Mouse (Mus musculus) liver, embryonic 16.5 days (tissue): ENCODE data around the gene Ankrd11. TPM values are rescaled to one million over a fixed set of nuclear protein-coding genes. Genes with fewer than 3 reads are reported as not detected.
A peak's percentile ranks its signal among the peaks of the same experiment; 100 is the strongest.
"Not testable (repeated sequence)": the region's sequence is repeated elsewhere in the genome, so short reads cannot be mapped to it uniquely, and the experiment has no call there.

ENCODE experiments used
- ATAC-seq: fragments of 200-750 bp; cut with Nextera tagmentation; 2 replicates; pipeline ENCODE4 v1.8.0; 2017; ENCODE audit warnings: low read depth, mild to moderate bottlenecking, moderate number of reproducible peaks, moderate library complexity
- H3K27ac ChIP-seq: fragments of 300-500 bp; sonication (generic); 2 replicates; pipeline ENCODE4 v1.5.1; 2014; ENCODE audit warnings: mild to moderate bottlenecking, low read length
- H3K27me3 ChIP-seq: fragments of 300-500 bp; sonication (generic); 2 replicates; pipeline ENCODE4 v1.6.1; 2014; ENCODE audit warnings: low read depth, low read length, mixed read lengths; ENCODE audit not compliant: control insufficient read depth, insufficient read depth
- H3K36me3 ChIP-seq: fragments of 300-500 bp; sonication (generic); 2 replicates; pipeline ENCODE4 v1.6.1; 2014; ENCODE audit warnings: mild to moderate bottlenecking; ENCODE audit not compliant: control insufficient read depth, insufficient read depth
- H3K4me1 ChIP-seq: fragments of 300-500 bp; sonication (generic); 2 replicates; pipeline ENCODE4 v1.6.1; 2014; ENCODE audit warnings: low read depth, low read length, mixed read lengths; ENCODE audit not compliant: control insufficient read depth
- H3K4me2 ChIP-seq: fragments of 300-500 bp; sonication (generic); 2 replicates; pipeline ENCODE4 v1.6.1; 2014; ENCODE audit warnings: low read depth, low read length, mixed read lengths
- H3K4me3 ChIP-seq: fragments of 300-500 bp; sonication (generic); 2 replicates; pipeline ENCODE4 v1.5.1; 2014; ENCODE audit warnings: low read depth, mild to moderate bottlenecking, low read length
- H3K9ac ChIP-seq: fragments of 300-500 bp; sonication (generic); 2 replicates; pipeline ENCODE4 v1.6.1; 2014; ENCODE audit warnings: low read depth, low read length
- H3K9me3 ChIP-seq: fragments of 300-500 bp; sonication (generic); replicated peaks from 2 replicates; pipeline ENCODE4 v1.6.1; 2016; ENCODE audit warnings: low read length; ENCODE audit not compliant: control insufficient read depth
- WGBS: fragments of 180-500 bp; shearing (Covaris S2); extraction: QIAGEN DNeasy Blood & Tissue Kit; methylation state at CpG from one replicate; pipeline ENCODE4 v1.1.7; 2014; ENCODE audit not compliant: insufficient replicate concordance; 5-methylcytosine and 5-hydroxymethylcytosine counted together
- polyA plus RNA-seq: library from polyadenylated mRNA; unstranded; fragments of >200 nt; fragmentation: Nextera tagmentation; extraction: Ambion mirVana; gene quantifications from 2 replicates; pipeline ENCODE4 v1.2.1, GENCODE M21; 2015

The Ankrd11 gene
- polyA plus RNA-seq, 1 experiment from 2014 or later, result 8.6 TPM

GRCm38 (mm10) chr8:123064809-123065213 lies 22.7 kb upstream of the Ankrd11 start:
- WGBS, result under 1% methylated on average over 14 of the region's 14 CpGs

GRCm38 (mm10) chr8:123064072-123064471 lies 22.0 kb upstream of the Ankrd11 start:
- no peak for ATAC-seq
- Histone ChIP-seq H3K4me2 (peak overlapping the region; percentile 76), H3K9me3 (no peaks in the 10 kb centered on the region), H3K27me3 (no peaks in the 10 kb centered on the region), H3K4me1 (peaks cover 20% of the 10 kb centered on the region), H3K36me3 (no peaks in the 10 kb centered on the region), H3K4me3 (peak overlapping the region; percentile 96), H3K9ac (peak overlapping the region; percentile 77), H3K27ac (no peak overlapping the region)
- 80% methylated on average over 4 of the region's 4 CpGs for WGBS

More at GRCm38 (mm10) chr8:123064809-123065213, 22.7 kb upstream of the Ankrd11 start:
- H3K27ac ChIP-seq, result peak overlapping the region; percentile 87
- H3K36me3 ChIP-seq, result no peaks in the 10 kb centered on the region
- H3K4me3 ChIP-seq, result peak overlapping the region; percentile 96
- H3K27me3 ChIP-seq, result no peaks in the 10 kb centered on the region
- peaks cover 20% of the 10 kb centered on the region for H3K4me1 ChIP-seq
- peak overlapping the region; percentile 76 for H3K4me2 ChIP-seq
- ATAC-seq, result peak; percentile 1
- H3K9ac ChIP-seq, result peak overlapping the region; percentile 77
- H3K9me3 ChIP-seq, result no peaks in the 10 kb centered on the region

GRCm38 (mm10) chr8:123062721-123063120 lies 20.6 kb upstream of the Ankrd11 start, which contains the start of gene Spg7:
Gene Spg7 (plus strand): TSS chr8:123062942.
- WGBS, result 65% methylated on average over 7 of the region's 7 CpGs
- H3K27ac ChIP-seq, result no peak within 1 kb of the TSS

GRCm38 (mm10) chr8:123051458-123051857 lies 9.4 kb upstream of the Ankrd11 start:
- no peaks in the 10 kb centered on the region for H3K9me3 ChIP-seq
- no peak overlapping the region for H3K9ac ChIP-seq
- H3K4me3 ChIP-seq, result no peak overlapping the region
- peaks cover 5% of the 10 kb centered on the region for H3K4me1 ChIP-seq
- WGBS, result 38% methylated on average over 5 of the region's 5 CpGs
- no peak overlapping the region for H3K4me2 ChIP-seq
- no peaks in the 10 kb centered on the region for H3K36me3 ChIP-seq
- H3K27me3 ChIP-seq, result no peaks in the 10 kb centered on the region
- peak; percentile 67 for ATAC-seq
- H3K27ac ChIP-seq, result peak overlapping the region; percentile 60; the same call in 1 of the 2 replicates

More at GRCm38 (mm10) chr8:123062721-123063120, 20.6 kb upstream of the Ankrd11 start, which contains the start of gene Spg7:
- no peak within 1 kb of the TSS for H3K9ac ChIP-seq
- H3K36me3 ChIP-seq, result no peaks in the 10 kb centered on the region
- no peaks in the 10 kb centered on the region for H3K9me3 ChIP-seq
- ATAC-seq, result no peak
- no peaks in the 10 kb centered on the region for H3K27me3 ChIP-seq
- peaks cover 20% of the 10 kb centered on the region for H3K4me1 ChIP-seq
- no peak within 1 kb of the TSS for H3K4me3 ChIP-seq
- H3K4me2 ChIP-seq, result no peak within 1 kb of the TSS

- Histone ChIP-seq H3K27ac (no peak overlapping the region), H3K4me3 (no peak overlapping the region), H3K9ac (no peak overlapping the region), H3K9me3 (no peaks in the 10 kb centered on the region), H3K4me2 (no peak overlapping the region), H3K27me3 (no peaks in the 10 kb centered on the region), H3K4me1 (peaks cover 14% of the 10 kb centered on the region), H3K36me3 (no peaks in the 10 kb centered on the region)
- no peak for ATAC-seq
- WGBS, result 79% methylated on average over 7 of the region's 7 CpGs
Observed at GRCm38 (mm10) chr8:123048402-123048801, 6.3 kb upstream of the Ankrd11 start.

GRCm38 (mm10) chr8:123047827-123048226 lies 5.8 kb upstream of the Ankrd11 start:
- Histone ChIP-seq H3K9me3 (no peaks in the 10 kb centered on the region), H3K27me3 (no peaks in the 10 kb centered on the region), H3K9ac (no peak overlapping the region), H3K27ac (no peak overlapping the region), H3K4me1 (peaks cover 17% of the 10 kb centered on the region), H3K36me3 (no peaks in the 10 kb centered on the region), H3K4me2 (no peak overlapping the region), H3K4me3 (no peak overlapping the region)
- 88% methylated on average over 7 of the region's 7 CpGs for WGBS
- no peak for ATAC-seq

GRCm38 (mm10) chr8:123046706-123047105 lies 4.6 kb upstream of the Ankrd11 start:
- WGBS, result 65% methylated on average over 4 of the region's 4 CpGs
- no peak overlapping the region for H3K9ac ChIP-seq
- ATAC-seq, result no peak

GRCm38 (mm10) chr8:123044743-123045425 lies 2.8 kb upstream of the Ankrd11 start:
- not testable (repeated sequence) for H3K9me3 ChIP-seq, H3K4me2 ChIP-seq, H3K27ac ChIP-seq, H3K9ac ChIP-seq, H3K27me3 ChIP-seq, H3K36me3 ChIP-seq, ATAC-seq, H3K4me3 ChIP-seq
- WGBS, result 83% methylated on average over 23 of the region's 23 CpGs
- H3K4me1 ChIP-seq, result peaks cover 22% of the 10 kb centered on the region

More at GRCm38 (mm10) chr8:123046706-123047105, 4.6 kb upstream of the Ankrd11 start:
- H3K4me1 ChIP-seq, result peaks cover 17% of the 10 kb centered on the region
- no peak overlapping the region for H3K27ac ChIP-seq
- no peak overlapping the region for H3K4me2 ChIP-seq
- no peak overlapping the region for H3K4me3 ChIP-seq
- H3K36me3 ChIP-seq, result no peaks in the 10 kb centered on the region
- no peaks in the 10 kb centered on the region for H3K27me3 ChIP-seq
- H3K9me3 ChIP-seq, result no peaks in the 10 kb centered on the region

GRCm38 (mm10) chr8:123043941-123044340 lies 1.9 kb upstream of the Ankrd11 start:
- Histone ChIP-seq H3K27me3 (no peaks in the 10 kb centered on the region), H3K4me2 (peak overlapping the region; percentile 79), H3K4me1 (peaks cover 31% of the 10 kb centered on the region), H3K27ac (peak overlapping the region; percentile 35; the same call in 1 of the 2 replicates), H3K9me3 (no peaks in the 10 kb centered on the region), H3K4me3 (peak overlapping the region; percentile 93; the same call in 1 of the 2 replicates), H3K9ac (no peak overlapping the region; the same call in 1 of the 2 replicates), H3K36me3 (no peaks in the 10 kb centered on the region)
- no peak for ATAC-seq
- WGBS, result 74% methylated on average over 3 of the region's 3 CpGs
